In the genomic region with DNA sequence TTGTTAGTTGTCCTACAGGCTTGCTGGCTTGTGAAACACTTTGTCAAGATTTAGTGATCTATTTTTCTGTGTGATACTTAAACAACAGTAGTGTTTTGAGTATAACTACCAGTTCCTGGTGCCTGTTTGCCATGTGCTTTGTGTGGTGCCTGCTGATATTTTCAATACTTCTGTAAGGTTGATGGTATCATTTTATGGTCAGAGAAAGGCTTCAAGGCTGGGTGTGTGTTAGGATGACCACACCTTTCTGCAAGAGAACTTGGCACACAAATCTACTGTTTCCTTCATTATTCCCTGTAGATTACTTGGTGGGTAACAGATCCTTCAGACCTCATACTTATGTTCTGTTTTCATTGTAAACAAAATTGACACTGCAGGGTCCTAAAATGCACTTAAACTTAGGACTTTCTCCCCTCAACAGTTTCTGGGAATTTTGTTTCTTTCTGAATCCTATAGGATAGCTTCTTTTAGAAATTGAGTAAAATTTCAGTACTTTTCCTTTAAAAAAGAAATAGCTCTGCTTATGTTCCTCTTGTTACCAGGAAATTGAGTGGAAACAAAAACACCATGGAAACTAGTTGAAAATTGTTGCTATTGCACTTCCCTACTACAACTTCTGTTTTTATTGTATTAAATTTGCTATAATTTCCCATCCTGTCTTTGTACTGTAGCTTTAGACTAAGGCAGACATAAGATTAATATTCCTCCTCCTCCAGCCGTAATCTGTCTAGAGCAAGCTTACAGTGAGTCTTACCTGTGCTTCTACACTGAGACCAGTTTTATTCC, we compare ENCODE assay signal across 10 mouse cellular contexts.
DNase-seq lines count a peak whose midpoint lies in the region; ATAC-seq and TF ChIP-seq lines count a peak whose summit lies in the region.
"Had no signal": no experiment of that assay in that cellular context is flagged by ENCODE, and none has a peak within 500 bp of the region (broad histone marks: within the 10 kb centered on the region; RNA-seq: fewer than 3 reads in every experiment).

No protein-coding gene starts in this region.

- no peak overlapping the region for H3K4me2 ChIP-seq in embryonic facial prominence, embryonic 12.5 days (replicated peaks)
- no peak overlapping the region for H3K4me2 ChIP-seq in liver, embryonic 15.5 days
- H3K4me2 ChIP-seq in hindbrain, embryonic 13.5 days: no peak overlapping the region
- H3K4me2 ChIP-seq: neural tube, embryonic 12.5 days had no signal

- ATAC-seq in embryonic facial prominence, embryonic 12.5 days (ENCODE audit: insufficient number of reproducible peaks, insufficient read depth, low FRiP score, low TSS enrichment): no peak
- ATAC-seq in liver, embryonic 15.5 days (ENCODE audit: insufficient read depth): no peak
- ATAC-seq in hindbrain, embryonic 13.5 days (ENCODE audit: low FRiP score): no peak
- ATAC-seq: forebrain, embryonic 14.5 days had no signal

- H3K4me3 ChIP-seq in kidney, adult 2 months (ENCODE audit: insufficient read depth, low read depth, low read length): no peak overlapping the region
- no peak overlapping the region for H3K4me3 ChIP-seq in embryonic facial prominence, embryonic 12.5 days
- no peak overlapping the region for H3K4me3 ChIP-seq in liver, embryonic 15.5 days (replicated peaks)
- no peak overlapping the region for H3K4me3 ChIP-seq in hindbrain, embryonic 13.5 days
- H3K4me3 ChIP-seq: neural tube, embryonic 12.5 days had no signal

- TF ChIP-seq POLR2A in kidney, adult 2 months (IDR thresholded peaks at IDR 0.05; ENCODE audit: low read depth, low read length): no peak

- TF ChIP-seq CTCF in kidney, adult 2 months (conservative IDR thresholded peaks at IDR 0.05; ENCODE audit: insufficient read depth, insufficient read length, low read depth, low read length): no peak

- no peaks in the 10 kb centered on the region for H3K36me3 ChIP-seq in kidney, adult 2 months (ENCODE audit: control insufficient read depth, insufficient read depth, low read length)
- peaks cover 12% of the 10 kb centered on the region for H3K36me3 ChIP-seq in embryonic facial prominence, embryonic 12.5 days
- 0 out of 2 replicates have a peak, but pooled peaks cover 7% of the 10 kb centered on the region for H3K36me3 ChIP-seq in liver, embryonic 15.5 days (replicated peaks)
- peaks cover 4% of the 10 kb centered on the region; the same call in 1 of the 2 replicates for H3K36me3 ChIP-seq in hindbrain, embryonic 13.5 days
- H3K36me3 ChIP-seq: neural tube, embryonic 12.5 days had no signal

- H3K9me3 ChIP-seq in embryonic facial prominence, embryonic 12.5 days: no peaks in the 10 kb centered on the region
- H3K9me3 ChIP-seq in liver, embryonic 15.5 days (replicated peaks): no peaks in the 10 kb centered on the region
- no peaks in the 10 kb centered on the region for H3K9me3 ChIP-seq in hindbrain, embryonic 13.5 days
- H3K9me3 ChIP-seq: neural tube, embryonic 12.5 days had no signal

- no peak for DNase-seq in kidney, adult 2 months
- DNase-seq in kidney, postnatal 4 days: no peak
- peak; percentile 52 for DNase-seq in 416B (ENCODE audit: low read depth)
- no peak for DNase-seq in cerebellum, postnatal 4 days (ENCODE audit: low spot score in 2 of 2)
- DNase-seq in cerebellum, postnatal 25 days: no peak

- peak overlapping the region; percentile 60 for H3K27ac ChIP-seq in kidney, adult 2 months (ENCODE audit: insufficient read depth, low read depth, low read length)
- peak overlapping the region; percentile 54; the same call in 1 of the 2 replicates for H3K27ac ChIP-seq in embryonic facial prominence, embryonic 12.5 days
- H3K27ac ChIP-seq in liver, embryonic 15.5 days (replicated peaks): 0 out of 2 replicates have a peak overlapping the region, but pooled peaks have one; percentile 34
- no peak overlapping the region for H3K27ac ChIP-seq in hindbrain, embryonic 13.5 days
- H3K27ac ChIP-seq: neural tube, embryonic 12.5 days had no signal

- peaks cover 7% of the 10 kb centered on the region; the same call in 1 of the 2 replicates for H3K4me1 ChIP-seq in kidney, adult 2 months (ENCODE audit: control insufficient read depth, insufficient read depth, low read length)
- peaks cover 15% of the 10 kb centered on the region for H3K4me1 ChIP-seq in embryonic facial prominence, embryonic 12.5 days
- H3K4me1 ChIP-seq in liver, embryonic 15.5 days (replicated peaks): peaks cover 28% of the 10 kb centered on the region
- no peaks in the 10 kb centered on the region for H3K4me1 ChIP-seq in hindbrain, embryonic 13.5 days (replicated peaks)
- H3K4me1 ChIP-seq: neural tube, embryonic 12.5 days had no signal

- no peak overlapping the region for H3K9ac ChIP-seq in embryonic facial prominence, embryonic 12.5 days
- no peak overlapping the region for H3K9ac ChIP-seq in liver, embryonic 15.5 days
- H3K9ac ChIP-seq in hindbrain, embryonic 13.5 days: no peak overlapping the region
- H3K9ac ChIP-seq: neural tube, embryonic 12.5 days had no signal

- WGBS in kidney, adult 2 months: 75% methylated on average over 1 of the region's 1 CpGs
- WGBS in embryonic facial prominence, embryonic 12.5 days: 88% methylated on average over 1 of the region's 1 CpGs
- 62% methylated on average over 1 of the region's 1 CpGs for WGBS in liver, embryonic 15.5 days (ENCODE audit: insufficient replicate concordance)
- WGBS in hindbrain, embryonic 13.5 days: 94% methylated on average over 1 of the region's 1 CpGs

- H3K27me3 ChIP-seq in kidney, adult 2 months (replicated peaks; ENCODE audit: control insufficient read depth, insufficient read depth, low read length): no peaks in the 10 kb centered on the region
- H3K27me3 ChIP-seq in embryonic facial prominence, embryonic 12.5 days: no peaks in the 10 kb centered on the region
- no peaks in the 10 kb centered on the region for H3K27me3 ChIP-seq in liver, embryonic 15.5 days
- H3K27me3 ChIP-seq in hindbrain, embryonic 13.5 days: no peaks in the 10 kb centered on the region
- H3K27me3 ChIP-seq: neural tube, embryonic 12.5 days had no signal
